Mouse (Mus musculus) c-Kit-negative CD71-positive TER-119-positive erythroid progenitor cells, embryonic 14.5 days (primary cell): ENCODE measurements around the gene Rbx1.
A peak's percentile ranks its signal among the peaks of the same experiment; 100 is the strongest.
"Not testable (repeated sequence)": the region's sequence is repeated elsewhere in the genome, so short reads cannot be mapped to it uniquely, and the experiment has no call there.

Source experiments
- DNase-seq: peaks from one replicate; pipeline ENCODE4 v3.0.0-alpha.2; 2013; ENCODE audit warnings: low read depth, low spot score

The Rbx1 gene

DNA sequence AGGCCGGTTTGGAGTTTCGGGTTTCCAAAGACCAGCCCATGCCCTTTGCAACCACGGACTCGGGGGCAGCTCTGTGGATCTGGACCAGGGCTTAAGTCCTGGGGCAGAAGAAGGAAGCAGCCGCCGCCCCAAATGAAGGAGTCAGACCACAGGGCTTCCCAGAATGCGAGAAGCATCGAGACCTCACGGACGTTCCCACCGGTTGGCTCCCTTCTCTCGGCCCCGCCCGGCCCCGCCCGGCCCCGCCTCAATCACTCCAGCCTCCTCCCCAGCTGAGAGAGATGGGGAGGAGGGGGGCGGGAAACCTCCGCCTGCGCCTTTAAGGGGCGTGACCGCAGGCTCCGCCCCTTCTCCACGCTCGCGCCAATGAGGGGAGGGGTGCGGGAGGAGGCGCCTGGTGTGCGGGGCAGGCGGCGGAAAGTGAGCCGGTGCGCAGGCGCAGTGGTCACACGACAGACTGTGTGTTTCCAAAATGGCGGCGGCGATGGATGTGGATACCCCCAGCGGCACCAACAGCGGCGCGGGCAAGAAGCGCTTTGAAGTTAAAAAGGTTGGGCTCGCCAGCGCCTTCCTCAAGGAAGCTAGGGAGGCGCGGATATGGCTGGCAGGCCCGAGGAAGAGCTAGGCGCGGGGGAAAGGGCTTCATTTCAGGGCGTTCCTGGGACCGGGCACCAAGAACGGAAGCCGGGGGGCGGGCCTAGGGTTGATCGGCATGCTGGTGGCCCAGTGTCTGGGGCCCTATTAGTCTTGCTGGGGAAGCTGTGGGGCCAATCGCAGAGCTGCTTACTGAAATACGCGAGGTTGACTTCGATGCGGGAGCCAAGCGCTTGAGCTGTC is at the start of gene Rbx1:
Gene Rbx1 (plus strand): TSS at position 396 of the 837 bp plus-strand sequence.
- DNase-seq, result peak; percentile 97

DNA sequence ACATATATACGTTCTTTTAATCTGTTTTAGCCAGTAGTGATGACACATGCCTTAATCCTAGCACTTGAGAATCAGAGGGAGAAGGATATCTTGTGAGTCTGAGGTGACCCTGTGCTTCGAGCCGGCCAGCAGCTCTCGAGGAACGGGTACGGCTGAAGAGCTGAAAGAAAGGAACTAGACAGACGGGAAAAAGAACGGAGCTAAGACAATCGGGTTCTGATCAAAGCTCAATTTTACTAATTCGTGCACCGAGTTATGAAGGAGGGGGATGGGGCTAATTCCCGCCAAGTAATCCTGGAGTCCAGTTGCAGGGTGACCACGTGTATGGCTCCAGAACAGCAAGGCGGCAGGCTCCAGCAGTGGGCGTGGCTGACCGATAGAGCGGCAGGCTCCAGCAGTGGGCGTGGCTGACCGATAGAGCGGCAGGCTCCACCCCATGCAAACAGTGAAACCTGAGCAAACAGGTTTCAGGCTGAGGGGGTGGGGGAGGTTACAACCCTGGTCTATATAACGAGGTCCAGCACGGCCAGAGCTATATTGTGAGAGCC is 49.3 kb upstream of the Rbx1 start:
- DNase-seq, result not testable (repeated sequence)

DNA sequence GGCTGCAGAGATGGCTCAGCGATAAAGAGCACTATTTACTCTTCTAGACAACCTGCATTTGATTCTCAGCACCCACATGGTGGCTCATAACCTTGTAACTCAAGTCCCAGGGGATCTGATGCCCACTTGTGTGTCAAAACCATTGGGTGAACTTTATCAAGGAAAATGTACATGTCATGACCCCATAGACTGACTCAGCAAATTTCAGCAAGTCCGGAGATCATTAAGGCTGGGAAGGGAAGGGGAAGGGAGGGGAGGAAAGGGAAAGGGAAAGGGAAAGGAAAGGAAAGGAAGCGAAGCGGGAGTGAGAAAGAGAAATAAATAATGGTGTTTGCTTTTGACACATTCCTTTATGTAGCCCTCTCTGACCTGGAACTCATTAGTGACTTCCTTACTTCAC is 48.0 kb upstream of the Rbx1 start:
- no peak for DNase-seq

DNA sequence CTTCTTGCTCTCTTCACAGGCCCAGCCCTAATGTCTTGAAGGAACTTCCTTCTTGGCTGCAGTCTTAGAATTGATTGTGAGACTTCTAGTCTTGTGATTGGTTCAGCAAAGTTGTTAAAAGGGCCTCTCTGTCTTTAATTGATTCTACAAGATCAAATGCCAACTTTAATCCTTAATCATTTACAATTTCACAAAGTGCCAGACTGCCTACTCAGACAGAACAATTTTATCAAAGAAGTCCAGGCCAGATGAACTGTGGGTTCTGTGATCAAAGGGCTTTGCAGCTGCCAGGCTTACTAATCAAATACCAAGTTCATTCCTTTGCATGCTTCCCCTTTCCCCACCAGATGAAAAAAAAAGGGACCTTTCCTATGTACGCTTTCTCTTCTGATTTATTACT is 44.6 kb upstream of the Rbx1 start:
- no peak for DNase-seq

DNA sequence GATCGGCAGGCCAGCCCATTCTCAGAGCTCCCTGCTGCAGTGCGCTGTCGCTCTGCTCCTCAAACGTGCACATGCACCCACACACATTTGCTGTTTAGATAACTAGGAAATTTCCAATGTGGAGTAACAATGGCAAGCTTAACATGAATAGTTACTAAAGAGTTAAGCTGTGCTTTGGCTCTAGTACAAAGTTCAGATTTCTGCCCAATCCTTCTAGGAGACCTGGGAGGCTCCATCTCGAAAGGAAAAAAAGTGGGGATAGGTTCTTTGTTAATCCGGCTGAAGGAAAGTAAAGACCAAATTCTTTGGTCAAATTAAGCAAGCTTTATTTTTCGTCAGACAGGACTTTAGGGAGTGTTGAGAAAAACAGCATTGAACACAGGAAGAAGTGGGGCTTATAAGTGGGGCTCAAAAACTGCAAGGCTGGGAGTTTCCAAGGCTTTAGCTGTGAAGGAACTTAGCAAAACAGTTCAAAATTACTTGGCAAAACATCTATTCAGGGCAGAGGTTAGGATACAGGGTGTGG is 43.9 kb upstream of the Rbx1 start:
- DNase-seq, result no peak

DNA sequence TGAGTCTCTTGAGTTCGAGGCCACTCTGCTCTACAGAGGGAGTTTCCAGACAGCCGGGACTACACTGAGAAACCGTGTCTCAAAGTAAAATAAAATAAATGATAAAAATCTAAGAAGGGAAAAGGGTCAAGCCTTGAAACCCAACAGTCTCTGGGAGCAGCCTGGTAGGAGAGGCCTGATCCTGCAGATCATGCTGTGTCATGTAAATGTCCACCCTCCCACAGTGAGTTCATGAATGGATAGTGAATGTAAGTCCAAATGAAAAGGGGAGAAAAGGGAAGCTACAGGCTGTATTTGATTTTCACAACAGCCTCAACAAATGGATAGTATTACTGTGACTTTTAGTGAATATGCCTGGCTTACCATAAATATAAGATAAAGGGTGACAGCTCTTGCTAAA is 40.8 kb upstream of the Rbx1 start:
- no peak for DNase-seq

DNA sequence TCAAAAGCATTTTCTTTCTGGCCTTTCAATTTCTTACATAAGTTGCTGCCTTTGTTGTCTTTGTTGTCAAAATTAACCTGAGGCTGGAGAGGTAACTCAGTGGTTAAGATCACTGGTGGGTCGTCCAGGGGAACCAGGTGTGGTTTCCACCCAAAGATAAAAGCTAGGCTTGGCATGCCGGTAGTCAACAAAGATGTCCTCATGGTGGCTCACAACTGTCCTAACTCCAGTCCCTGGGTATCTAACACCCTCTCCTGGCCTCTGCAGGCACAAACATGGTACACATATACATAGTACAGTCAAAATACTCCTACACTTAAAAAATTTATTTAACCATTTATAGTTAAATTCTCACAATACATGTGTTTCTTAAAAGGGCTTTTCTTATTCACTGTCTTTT is 38.1 kb upstream of the Rbx1 start:
- DNase-seq, result no peak

DNA sequence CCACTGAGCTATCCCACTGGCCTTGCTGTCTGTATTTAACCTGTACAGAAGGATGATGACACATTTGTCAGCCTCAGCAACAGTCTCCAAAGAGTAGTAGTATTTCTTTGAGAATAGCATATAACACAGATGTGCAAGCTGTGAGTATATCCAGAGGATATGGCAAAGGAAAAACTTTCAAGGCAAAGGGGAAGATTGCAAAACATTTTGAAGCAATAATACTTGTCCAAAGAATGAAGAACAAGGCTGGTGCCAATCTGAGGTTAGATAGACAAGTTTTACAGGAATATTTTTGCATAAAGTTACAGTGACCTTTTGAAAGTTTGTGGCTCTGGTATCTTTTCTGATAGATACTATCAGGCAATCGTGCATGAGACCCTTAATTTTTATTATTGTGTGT is 34.9 kb upstream of the Rbx1 start:
- DNase-seq, result no peak

DNA sequence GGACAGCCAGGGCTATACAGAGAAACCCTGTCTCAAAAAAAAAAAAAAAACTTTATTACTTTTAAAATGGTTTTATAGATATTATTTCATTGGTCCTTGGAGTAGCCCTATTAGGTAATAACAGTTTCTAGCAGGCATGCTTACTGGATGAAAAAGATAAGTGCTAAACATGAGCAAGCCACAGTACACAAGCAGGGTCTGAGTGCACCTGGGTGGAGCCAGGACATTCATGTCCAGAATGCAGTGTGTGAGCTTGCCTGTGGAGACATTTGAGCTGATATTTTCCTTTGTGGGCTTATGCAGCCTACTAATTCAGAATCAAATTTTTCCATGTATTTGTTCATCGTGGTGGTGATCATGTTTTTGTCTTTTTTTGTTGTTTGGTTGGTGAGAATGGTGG is 27.8 kb upstream of the Rbx1 start:
- no peak for DNase-seq

DNA sequence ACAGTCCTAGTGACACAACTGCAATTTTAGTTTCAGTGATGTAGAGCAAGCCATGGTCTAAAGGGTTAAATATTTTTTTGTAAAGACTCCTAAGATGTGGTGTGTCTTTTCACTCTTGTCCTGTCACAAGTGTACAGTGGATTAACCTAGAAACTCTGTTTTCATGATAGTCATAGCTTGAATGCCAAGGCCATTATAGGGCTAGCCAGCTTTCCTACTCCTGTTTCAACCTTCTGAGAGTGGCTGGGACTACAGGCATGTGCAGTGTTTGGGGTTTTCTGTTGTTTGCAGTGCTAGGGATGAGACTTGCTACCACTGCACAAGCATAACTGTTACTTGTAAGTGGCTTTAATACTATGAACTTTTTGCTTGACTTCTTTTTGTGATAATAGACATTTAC is 26.9 kb upstream of the Rbx1 start:
- DNase-seq, result no peak

DNA sequence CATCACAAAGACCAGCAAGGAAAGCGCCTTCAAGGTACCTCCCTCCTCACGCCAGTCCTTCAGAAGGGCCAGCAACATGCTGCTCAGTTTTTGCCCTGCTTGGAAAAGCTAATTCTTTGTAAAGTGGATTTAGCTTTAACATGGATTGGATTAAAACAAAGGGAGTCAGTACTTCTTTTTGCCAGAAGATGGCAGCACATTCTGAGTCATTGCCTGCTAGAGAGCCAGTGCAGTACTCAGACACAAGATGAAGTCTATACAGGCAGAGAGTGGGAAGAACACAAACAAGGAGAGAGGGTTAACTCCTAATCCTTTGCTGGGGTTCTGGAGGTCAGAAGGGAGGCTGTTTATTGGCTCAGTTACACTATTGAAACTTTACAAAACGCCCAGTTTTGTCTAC is 17.6 kb upstream of the Rbx1 start:
- DNase-seq, result peak; percentile 49

DNA sequence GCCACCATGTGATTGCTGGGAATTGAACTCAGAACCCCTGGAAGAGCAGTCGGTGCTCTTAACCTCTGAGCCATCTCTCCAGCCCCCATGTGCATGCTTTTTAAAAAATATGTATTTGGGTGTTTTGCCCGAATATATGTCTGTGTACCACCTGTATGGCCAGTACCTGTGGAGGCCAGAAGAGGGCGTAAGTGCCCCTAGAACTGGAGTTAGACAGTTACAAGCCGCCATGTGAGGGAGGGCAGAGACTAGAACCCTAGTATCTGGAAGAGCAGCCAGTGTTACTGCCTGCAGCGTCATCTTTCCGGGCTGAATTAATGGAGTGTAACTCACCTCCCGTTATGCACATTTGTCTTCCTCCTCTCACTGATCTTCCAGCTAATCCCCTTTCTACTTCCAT is 4.6 kb upstream of the Rbx1 start:
- DNase-seq, result no peak

DNA sequence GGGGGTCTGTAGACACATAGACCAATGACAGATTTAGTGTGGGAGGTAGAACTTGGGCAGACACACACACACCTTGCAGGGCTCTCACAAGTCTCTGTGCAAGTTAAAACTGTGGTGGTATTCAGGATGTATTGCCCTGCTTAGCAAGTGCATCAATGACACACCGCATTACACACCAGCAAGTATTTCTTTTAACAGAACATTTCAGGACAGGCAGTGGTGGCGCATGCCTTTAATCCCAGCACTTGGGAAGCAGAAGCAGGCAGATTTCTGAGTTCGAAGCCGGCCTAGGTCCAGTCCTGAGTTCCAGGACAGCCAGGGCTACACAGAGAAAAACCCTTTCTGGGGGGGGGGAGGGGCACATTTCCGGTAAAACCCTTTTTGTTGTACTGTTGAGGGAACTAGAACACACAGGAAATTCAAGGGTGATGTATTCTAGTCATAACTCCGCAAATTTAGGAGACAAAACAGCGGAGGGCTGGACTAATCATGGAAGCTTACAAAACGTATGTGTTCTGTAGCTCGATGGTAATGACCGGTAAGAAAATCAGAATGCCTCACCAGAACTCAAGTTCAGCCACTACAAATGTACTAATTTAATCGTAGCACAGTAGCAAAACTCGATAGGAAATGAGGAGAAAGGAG is 958 bp upstream of the Rbx1 start:
- no peak for DNase-seq

DNA sequence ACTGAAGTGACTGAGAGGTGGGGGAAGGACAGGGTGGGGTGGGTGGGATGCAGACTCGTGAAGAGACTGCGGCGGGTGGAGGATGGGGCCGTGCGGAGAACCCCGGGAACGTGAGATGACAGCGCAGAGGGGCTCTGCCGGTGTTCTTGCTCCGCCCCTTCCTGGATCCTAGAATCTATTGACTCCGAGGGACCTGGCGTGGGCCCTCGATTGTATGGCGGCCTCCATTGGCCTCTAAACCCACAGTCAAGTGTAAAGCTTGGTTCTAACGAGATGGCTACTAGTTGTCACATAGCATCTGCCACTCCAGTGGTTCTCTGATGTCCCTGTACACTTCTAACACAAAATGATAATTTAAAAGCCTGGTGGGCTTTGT is 630 bp downstream of the Rbx1 start:
- DNase-seq, result no peak

DNA sequence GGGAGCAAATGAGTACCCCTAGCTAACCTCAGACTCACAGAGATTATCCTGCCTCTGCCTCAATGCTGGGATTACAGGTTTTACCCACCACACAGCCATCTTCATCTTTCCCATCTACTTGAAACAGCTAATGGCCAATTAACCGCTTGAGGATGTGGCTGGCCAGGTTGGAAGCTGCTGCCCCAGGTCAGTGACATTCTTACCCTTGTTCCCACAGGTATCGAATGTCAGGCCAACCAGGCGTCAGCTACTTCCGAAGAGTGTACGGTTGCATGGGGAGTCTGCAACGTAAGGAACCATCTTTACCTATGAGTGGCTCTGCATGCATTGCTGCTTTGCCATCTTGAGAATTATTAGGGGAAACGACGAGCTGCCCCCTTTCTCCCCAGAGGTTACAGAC is 4.6 kb downstream of the Rbx1 start:
- no peak for DNase-seq

DNA sequence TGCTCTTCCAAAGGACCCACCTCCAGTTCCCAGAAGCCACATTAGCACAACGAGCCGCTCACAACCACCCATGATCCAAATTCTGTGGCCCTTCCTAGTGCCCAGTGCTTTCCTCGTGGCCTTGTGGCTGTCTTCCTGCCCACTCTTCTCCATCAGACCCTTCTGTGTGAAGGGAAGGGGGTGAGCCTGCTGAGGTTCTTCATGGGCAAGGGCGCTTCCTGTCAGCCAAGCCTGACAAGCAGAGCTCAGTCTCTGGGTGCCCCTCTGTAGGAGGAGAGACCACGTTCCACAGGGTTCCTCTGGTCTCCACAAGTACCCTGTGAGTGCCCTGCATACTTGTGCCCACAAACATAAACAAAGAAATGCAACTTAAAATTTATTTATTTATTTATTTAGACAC is 6.2 kb downstream of the Rbx1 start:
- no peak for DNase-seq

DNA sequence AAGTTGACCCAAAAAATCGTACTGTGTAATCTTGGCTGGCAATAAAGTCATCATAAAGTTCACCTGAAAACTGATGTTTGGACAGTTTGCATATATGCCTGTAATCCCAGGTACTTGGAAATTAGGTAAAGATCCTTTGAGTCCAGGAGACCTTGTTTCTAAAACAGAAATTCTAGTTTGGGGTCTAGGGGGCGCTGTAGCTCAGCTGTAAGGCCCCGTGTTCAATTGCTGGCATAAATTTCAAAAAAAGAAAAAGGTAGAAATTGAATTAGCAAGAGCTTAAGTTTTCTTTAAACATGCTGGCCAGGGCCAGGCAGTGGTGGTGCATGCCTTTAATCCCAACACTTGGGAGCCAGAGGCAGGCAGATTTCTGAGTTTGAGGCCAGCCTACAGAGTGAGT is 9.6 kb downstream of the Rbx1 start:
- no peak for DNase-seq

DNA sequence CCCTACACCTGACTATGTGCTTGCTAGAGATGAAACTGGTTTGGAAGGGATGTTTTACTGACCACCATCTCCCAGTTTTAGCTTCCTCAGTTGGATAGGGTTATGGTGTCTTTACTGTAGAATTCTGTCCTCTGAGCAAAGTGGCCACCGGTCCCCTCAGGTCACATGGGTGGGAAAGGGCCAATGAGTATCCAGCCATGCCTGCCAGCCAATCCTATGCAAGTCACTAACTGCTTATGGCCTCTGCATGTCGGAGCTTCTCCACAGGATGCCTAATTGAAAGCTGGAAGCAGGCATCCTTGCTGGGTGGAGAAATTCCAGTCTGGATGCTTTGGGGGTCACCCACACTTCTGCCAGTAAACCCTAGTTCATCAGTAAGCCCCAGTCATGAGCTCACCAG is 10.5 kb downstream of the Rbx1 start:
- DNase-seq, result no peak

DNA sequence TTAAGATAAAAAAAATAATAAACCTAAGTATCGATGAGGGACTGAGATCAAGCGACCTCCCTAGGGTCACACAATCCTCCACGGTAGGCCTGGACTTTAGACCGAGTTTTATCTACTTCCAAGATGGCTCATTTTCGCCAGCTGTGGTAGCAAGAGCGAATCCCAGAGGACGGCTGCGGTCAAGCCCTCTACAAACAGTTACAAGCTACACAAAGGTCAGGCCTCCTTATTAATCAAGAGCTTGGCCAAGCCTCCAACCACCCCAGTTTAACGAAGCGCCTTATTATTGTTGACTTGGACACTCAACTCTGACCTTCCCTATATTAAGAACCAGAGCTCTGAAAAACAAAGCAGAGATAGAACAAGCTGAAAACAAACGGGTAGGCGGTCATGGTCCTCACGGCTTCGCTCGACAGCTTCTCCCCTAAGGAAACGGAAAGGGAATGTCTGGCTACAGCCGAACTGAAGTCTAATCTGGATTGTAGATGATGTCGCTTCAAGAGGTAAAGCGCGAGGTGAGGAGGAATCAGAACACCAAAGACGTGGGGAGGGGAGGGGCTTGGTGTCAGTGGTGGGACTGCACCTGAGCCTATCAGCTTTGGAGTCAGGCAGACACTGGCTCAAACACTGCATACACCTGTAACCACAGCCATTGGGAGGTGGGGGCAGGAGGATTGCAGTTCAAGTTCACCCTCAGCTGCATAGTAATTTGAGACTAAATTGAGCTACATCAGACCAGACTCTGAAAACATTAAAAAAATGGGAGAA is 13.5 kb downstream of the Rbx1 start:
- DNase-seq, result no peak

DNA sequence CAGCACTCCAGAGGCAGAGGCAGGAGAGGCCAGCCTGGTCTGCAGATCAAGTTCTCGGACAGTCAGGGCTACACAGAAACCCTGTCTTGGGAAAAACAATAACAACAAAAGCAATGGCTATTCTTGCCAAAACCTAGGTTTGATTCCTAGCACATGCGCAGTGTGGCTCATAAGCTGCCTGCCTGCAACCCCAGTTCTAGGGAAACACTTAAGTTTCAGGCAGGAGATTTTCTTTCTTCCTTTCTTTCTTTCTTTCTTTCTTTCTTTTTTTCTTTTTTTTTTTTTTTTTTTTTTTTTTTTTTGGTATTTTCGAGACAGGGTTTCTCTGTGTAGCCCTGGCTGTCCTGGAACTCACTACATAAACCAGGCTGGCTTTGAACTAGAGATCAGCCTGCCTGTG is 14.2 kb downstream of the Rbx1 start:
- not testable (repeated sequence) for DNase-seq

DNA sequence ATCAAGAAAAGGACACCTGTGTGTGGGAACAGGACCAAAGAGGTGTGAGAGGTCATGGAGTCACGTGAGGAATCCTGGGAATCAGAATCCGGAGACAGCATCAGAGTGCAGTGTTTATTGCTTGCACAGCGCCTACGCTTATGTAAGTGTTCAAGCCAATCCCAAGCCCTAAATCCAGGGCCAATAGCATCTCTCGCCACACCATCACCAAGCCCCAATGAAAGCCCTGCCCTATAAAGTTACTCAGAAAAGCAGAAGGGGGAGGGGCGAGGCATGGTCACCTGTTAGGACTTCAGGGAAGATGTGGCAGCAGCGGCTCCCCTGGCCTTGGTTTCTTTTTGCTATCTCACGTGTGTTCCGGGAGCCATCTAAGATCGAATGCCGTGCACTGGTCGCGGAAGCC is 14.9 kb downstream of the Rbx1 start:
- DNase-seq, result no peak

DNA sequence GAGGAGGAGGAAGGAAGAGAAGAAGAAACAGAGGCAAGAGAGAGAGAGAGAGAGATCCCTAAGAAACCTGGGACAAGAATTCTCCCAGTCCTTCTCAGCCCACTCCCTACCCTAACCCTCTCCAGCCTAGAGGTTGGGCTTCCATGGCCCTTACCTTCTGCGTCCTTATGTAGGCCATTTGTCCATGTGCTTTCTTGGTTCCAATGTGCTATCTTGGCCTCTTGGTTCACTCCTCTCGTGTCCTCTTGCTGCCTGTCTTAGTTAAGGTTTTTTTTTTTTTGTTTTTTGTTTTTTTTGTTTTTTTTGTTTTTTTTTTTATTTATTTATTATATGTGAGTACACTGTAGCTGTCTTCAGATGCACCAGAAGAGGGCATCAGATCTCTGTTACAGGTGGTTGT is 16.9 kb downstream of the Rbx1 start:
- no peak for DNase-seq
